Mouse (Mus musculus) forebrain, embryonic 16.5 days (tissue): ENCODE data around the gene Vegfc. TPM values are rescaled to one million over a fixed set of nuclear protein-coding genes. Genes with fewer than 3 reads are reported as not detected.

Experiments used
- ATAC-seq: fragments of 200-750 bp; cut with Nextera tagmentation; 2 replicates; pipeline ENCODE4 v1.8.0; 2017; ENCODE audit warnings: mild to moderate bottlenecking, moderate library complexity
- H3K27ac ChIP-seq: fragments of 300-500 bp; sonication (generic); 2 replicates; pipeline ENCODE4 v1.5.1; 2014; ENCODE audit warnings: low read length, control low read depth
- H3K27me3 ChIP-seq: fragments of 300-500 bp; sonication (generic); replicated peaks from 2 replicates; pipeline ENCODE4 v1.6.1; 2014; ENCODE audit warnings: low read length; ENCODE audit not compliant: control insufficient read depth, insufficient read depth
- H3K36me3 ChIP-seq: fragments of 300-500 bp; sonication (generic); 2 replicates; pipeline ENCODE4 v1.6.1; 2014; ENCODE audit not compliant: control insufficient read depth, insufficient read depth
- H3K4me1 ChIP-seq: fragments of 300-500 bp; sonication (generic); replicated peaks from 2 replicates; pipeline ENCODE4 v1.6.1; 2014; ENCODE audit warnings: low read length; ENCODE audit not compliant: control insufficient read depth, insufficient read depth
- H3K4me2 ChIP-seq: fragments of 300-500 bp; sonication (generic); 2 replicates; pipeline ENCODE4 v1.6.1; 2014; ENCODE audit warnings: mild to moderate bottlenecking, low read length, control low read depth
- H3K4me3 ChIP-seq: fragments of 300-500 bp; sonication (generic); replicated peaks from 2 replicates; pipeline ENCODE4 v1.5.1; 2014; ENCODE audit warnings: mild to moderate bottlenecking, low read length, control low read depth
- H3K9ac ChIP-seq: fragments of 300-500 bp; sonication (generic); replicated peaks from 2 replicates; pipeline ENCODE4 v1.6.1; 2014; ENCODE audit warnings: low read depth, low read length, control low read depth
- H3K9me3 ChIP-seq: fragments of 300-500 bp; sonication (generic); 2 replicates; pipeline ENCODE4 v1.6.1; 2016; ENCODE audit warnings: low read length; ENCODE audit not compliant: control insufficient read depth
- WGBS: fragments of 180-500 bp; shearing (Covaris S2); extraction: QIAGEN DNeasy Blood & Tissue Kit; methylation state at CpG from one replicate; pipeline ENCODE4 v1.1.7; 2014; 5-methylcytosine and 5-hydroxymethylcytosine counted together
- polyA plus RNA-seq: library from polyadenylated mRNA; unstranded; fragments of >200 nt; fragmentation: Nextera tagmentation; extraction: Ambion mirVana; gene quantifications from 2 replicates; pipeline ENCODE4 v1.2.1, GENCODE M21; 2015

The Vegfc gene
- polyA plus RNA-seq, 1 experiment from 2014 or later: 2.7 TPM

DNA sequence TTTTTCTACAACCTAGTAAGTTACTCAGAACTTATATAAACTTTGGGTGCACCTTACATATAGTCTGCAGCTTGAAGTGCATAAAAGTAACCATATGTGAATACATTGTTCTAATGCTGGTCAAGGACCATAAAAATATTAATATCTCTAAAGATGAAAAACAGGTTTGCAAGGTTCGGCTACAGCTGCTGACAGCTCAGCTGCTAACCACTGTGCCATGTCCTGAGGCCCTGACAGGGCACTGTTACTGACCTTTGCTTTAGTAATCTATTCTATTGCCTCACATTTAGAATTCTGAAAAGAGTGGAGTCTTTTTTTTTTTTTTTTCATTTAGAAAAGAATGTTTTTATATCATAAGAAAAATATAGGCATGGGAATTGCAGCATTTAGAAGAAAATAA is 44.9 kb downstream of the Vegfc start:
- H3K27me3 ChIP-seq: no peaks in the 10 kb centered on the region
- H3K9ac ChIP-seq: no peak overlapping the region
- no peak overlapping the region for H3K27ac ChIP-seq
- H3K4me1 ChIP-seq: no peaks in the 10 kb centered on the region
- ATAC-seq: no peak
- 83% methylated on average over 1 of the region's 1 CpGs for whole genome bisulfite sequencing
- no peak overlapping the region for H3K4me2 ChIP-seq
- no peaks in the 10 kb centered on the region for H3K9me3 ChIP-seq
- no peaks in the 10 kb centered on the region for H3K36me3 ChIP-seq
- H3K4me3 ChIP-seq: no peak overlapping the region

- WGBS: 95% methylated on average over 2 of the region's 2 CpGs
- no peak overlapping the region for H3K9ac ChIP-seq
- no peak for ATAC-seq
- no peaks in the 10 kb centered on the region for H3K9me3 ChIP-seq
- H3K27me3 ChIP-seq: no peaks in the 10 kb centered on the region
- no peak overlapping the region for H3K4me2 ChIP-seq
- H3K36me3 ChIP-seq: no peaks in the 10 kb centered on the region
- no peak overlapping the region for H3K4me3 ChIP-seq
- no peak overlapping the region for H3K27ac ChIP-seq
- H3K4me1 ChIP-seq: no peaks in the 10 kb centered on the region
Measured at GRCm38 (mm10) chr8:54130558-54130957, 53.2 kb downstream of the Vegfc start.

- Histone ChIP-seq H3K27me3 (no peaks in the 10 kb centered on the region), H3K9me3 (no peaks in the 10 kb centered on the region), H3K9ac (no peak overlapping the region), H3K4me3 (no peak overlapping the region), H3K27ac (no peak overlapping the region), H3K36me3 (no peaks in the 10 kb centered on the region), H3K4me2 (no peak overlapping the region), H3K4me1 (no peaks in the 10 kb centered on the region)
- no peak for ATAC-seq
- 52% methylated on average over 4 of the region's 4 CpGs for WGBS
Measured at GRCm38 (mm10) chr8:54153240-54153639, 75.8 kb downstream of the Vegfc start.

DNA sequence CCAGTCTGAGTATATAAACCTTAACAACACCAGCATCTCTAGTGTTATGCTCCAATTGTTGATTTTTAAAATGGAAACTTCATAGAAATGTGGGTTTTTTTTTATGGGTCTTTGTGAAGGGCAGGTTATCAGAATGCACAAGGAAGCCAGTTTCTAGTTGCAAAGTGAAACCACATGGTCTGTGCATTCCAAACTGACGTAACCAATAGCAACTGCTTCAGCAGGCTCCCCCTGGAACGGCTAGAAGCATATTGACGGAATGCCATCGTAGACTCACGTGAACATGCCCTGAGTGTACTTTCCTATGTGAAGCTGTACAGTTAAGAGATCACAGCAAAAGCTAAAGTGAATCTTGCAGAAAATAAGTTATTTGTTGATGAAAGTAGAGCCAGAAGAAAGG is 86.1 kb downstream of the Vegfc start:
- Histone ChIP-seq H3K9me3 (no peaks in the 10 kb centered on the region), H3K36me3 (no peaks in the 10 kb centered on the region), H3K4me3 (no peak overlapping the region), H3K27me3 (no peaks in the 10 kb centered on the region), H3K9ac (no peak overlapping the region), H3K27ac (no peak overlapping the region), H3K4me1 (peaks cover 5% of the 10 kb centered on the region), H3K4me2 (peak overlapping the region; percentile 31)
- peak; percentile 86 for ATAC-seq
- WGBS: 7% methylated on average over 5 of the region's 5 CpGs

GRCm38 (mm10) chr8:54185336-54185735 is 107.9 kb downstream of the Vegfc start:
- Histone ChIP-seq H3K9ac (no peak overlapping the region), H3K27me3 (no peaks in the 10 kb centered on the region), H3K4me1 (no peaks in the 10 kb centered on the region), H3K36me3 (peaks cover 2% of the 10 kb centered on the region; the same call in 1 of the 2 replicates), H3K27ac (no peak overlapping the region), H3K4me2 (no peak overlapping the region), H3K4me3 (no peak overlapping the region), H3K9me3 (no peaks in the 10 kb centered on the region)
- WGBS: 77% methylated on average over 2 of the region's 2 CpGs
- no peak for ATAC-seq

GRCm38 (mm10) chr8:54185927-54186326 is 108.5 kb downstream of the Vegfc start:
- H3K36me3 ChIP-seq: peaks cover 2% of the 10 kb centered on the region; the same call in 1 of the 2 replicates
- 89% methylated on average over 6 of the region's 6 CpGs for WGBS
- ATAC-seq: no peak

GRCm38 (mm10) chr8:54216250-54216649 is 138.8 kb downstream of the Vegfc start:
- Histone ChIP-seq H3K9me3 (no peaks in the 10 kb centered on the region), H3K4me3 (no peak overlapping the region), H3K4me1 (no peaks in the 10 kb centered on the region), H3K4me2 (no peak overlapping the region), H3K27ac (no peak overlapping the region), H3K9ac (no peak overlapping the region), H3K36me3 (no peaks in the 10 kb centered on the region), H3K27me3 (no peaks in the 10 kb centered on the region)
- ATAC-seq: no peak
- WGBS: 90% methylated on average over 2 of the region's 2 CpGs

More at GRCm38 (mm10) chr8:54185927-54186326, 108.5 kb downstream of the Vegfc start:
- no peak overlapping the region for H3K27ac ChIP-seq
- no peaks in the 10 kb centered on the region for H3K9me3 ChIP-seq
- H3K4me2 ChIP-seq: no peak overlapping the region
- no peak overlapping the region for H3K4me3 ChIP-seq
- no peak overlapping the region for H3K9ac ChIP-seq
- no peaks in the 10 kb centered on the region for H3K27me3 ChIP-seq
- no peaks in the 10 kb centered on the region for H3K4me1 ChIP-seq

GRCm38 (mm10) chr8:54228801-54229204 is 151.4 kb downstream of the Vegfc start:
- WGBS: 33% methylated on average over 1 of the region's 1 CpGs

GRCm38 (mm10) chr8:54230638-54231037 is 153.2 kb downstream of the Vegfc start:
- Histone ChIP-seq H3K9me3 (no peaks in the 10 kb centered on the region), H3K27ac (no peak overlapping the region), H3K4me2 (no peak overlapping the region), H3K9ac (no peak overlapping the region), H3K4me3 (no peak overlapping the region), H3K4me1 (no peaks in the 10 kb centered on the region), H3K36me3 (no peaks in the 10 kb centered on the region), H3K27me3 (no peaks in the 10 kb centered on the region)
- no peak for ATAC-seq
- WGBS: 90% methylated on average over 1 of the region's 1 CpGs

More at GRCm38 (mm10) chr8:54228801-54229204, 151.4 kb downstream of the Vegfc start:
- Histone ChIP-seq H3K4me3 (no peak overlapping the region), H3K9ac (no peak overlapping the region), H3K27ac (no peak overlapping the region), H3K4me2 (no peak overlapping the region), H3K9me3 (no peaks in the 10 kb centered on the region), H3K4me1 (no peaks in the 10 kb centered on the region), H3K27me3 (no peaks in the 10 kb centered on the region), H3K36me3 (no peaks in the 10 kb centered on the region)
- peak; percentile 91 for ATAC-seq

- 69% methylated on average over 6 of the region's 6 CpGs for WGBS
- Histone ChIP-seq H3K4me2 (no peak overlapping the region), H3K36me3 (no peaks in the 10 kb centered on the region), H3K4me1 (no peaks in the 10 kb centered on the region), H3K27ac (no peak overlapping the region), H3K9me3 (no peaks in the 10 kb centered on the region), H3K9ac (no peak overlapping the region), H3K27me3 (no peaks in the 10 kb centered on the region), H3K4me3 (no peak overlapping the region)
- ATAC-seq: peak; percentile 47; the same call in 1 of the 2 replicates
Measured at GRCm38 (mm10) chr8:54233316-54233715, 155.9 kb downstream of the Vegfc start.
